11 mouse cellular contexts compared by ENCODE assay signal in the genomic region with DNA sequence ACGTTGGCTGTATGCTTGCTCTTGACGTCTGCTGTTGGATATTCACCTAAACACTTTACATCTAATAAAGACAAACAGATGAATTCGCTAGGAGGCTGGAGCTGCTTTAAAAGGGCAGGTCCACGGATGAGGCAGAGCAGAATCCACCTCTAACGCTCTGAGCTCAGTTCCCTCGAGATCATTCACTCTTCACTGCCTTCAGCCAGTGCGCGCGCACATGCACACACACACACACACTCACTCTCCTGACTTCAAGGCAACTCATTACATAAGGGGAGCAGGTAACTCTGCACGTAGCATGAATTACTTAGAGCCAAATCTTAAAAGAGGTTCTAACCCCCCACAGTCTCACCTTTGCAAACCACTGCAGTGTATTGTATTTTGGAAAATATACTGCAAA. TPM values are rescaled to one million over a fixed set of nuclear protein-coding genes. Genes with fewer than 3 reads are reported as not detected.
DNase-seq lines count a peak whose midpoint lies in the region; ATAC-seq and TF ChIP-seq lines count a peak whose summit lies in the region.
"Had no signal": no experiment of that assay in that cellular context is flagged by ENCODE, and none has a peak within 500 bp of the region (broad histone marks: within the 10 kb centered on the region; RNA-seq: fewer than 3 reads in every experiment).

No protein-coding gene starts in this region.

- no peak for TF ChIP-seq POLR2A in olfactory bulb, adult 2 months (IDR thresholded peaks at IDR 0.05; ENCODE audit: insufficient read depth, low read depth, low read length)
- TF ChIP-seq POLR2A in lung, adult 2 months (IDR thresholded peaks at IDR 0.05; ENCODE audit: borderline replicate concordance, extremely low read depth, low read depth, low read length): no peak

- no peaks in the 10 kb centered on the region for H3K4me1 ChIP-seq in hindbrain, embryonic 11.5 days (replicated peaks; ENCODE audit: control insufficient read depth, insufficient read depth, low read length)
- peaks cover 17% of the 10 kb centered on the region for H3K4me1 ChIP-seq in hindbrain, embryonic 10.5 days (replicated peaks)
- H3K4me1 ChIP-seq in hindbrain, embryonic 13.5 days (replicated peaks): peaks cover 30% of the 10 kb centered on the region
- peaks cover 4% of the 10 kb centered on the region for H3K4me1 ChIP-seq in olfactory bulb, adult 2 months (ENCODE audit: control insufficient read depth, insufficient read depth, low read length)
- H3K4me1 ChIP-seq in lung, adult 2 months (ENCODE audit: control insufficient read depth, insufficient read depth, low read length): 0 out of 2 replicates have a peak, but pooled peaks cover 5% of the 10 kb centered on the region

- no peak for TF ChIP-seq CTCF in olfactory bulb, adult 2 months (IDR thresholded peaks at IDR 0.05; ENCODE audit: insufficient read depth, low read depth, low read length)
- no peak for TF ChIP-seq CTCF in lung, adult 2 months (IDR thresholded peaks at IDR 0.05; ENCODE audit: insufficient read depth, low read length)

- DNase-seq in hindbrain, embryonic 11.5 days (ENCODE audit: low spot score): peak; percentile 12
- no peak for DNase-seq in hindbrain, embryonic 10.5 days (ENCODE audit: low spot score)
- peak; percentile 60 for DNase-seq in MN1 (ENCODE audit: low spot score)
- no peak for DNase-seq in adrenal gland, adult 18-20 months (ENCODE audit: low spot score in 2 of 2)
- DNase-seq in lung, adult 2 months: no peak
- DNase-seq in heart, postnatal 10 days: no peak
- DNase-seq: kidney, postnatal 14 days; lung, postnatal 36 days had no signal

- no peaks in the 10 kb centered on the region for H3K36me3 ChIP-seq in hindbrain, embryonic 11.5 days (ENCODE audit: control insufficient read depth, insufficient read depth, low read length)
- peaks cover 9% of the 10 kb centered on the region for H3K36me3 ChIP-seq in hindbrain, embryonic 10.5 days
- H3K36me3 ChIP-seq in hindbrain, embryonic 13.5 days: peaks cover 6% of the 10 kb centered on the region

- H3K27ac ChIP-seq in hindbrain, embryonic 11.5 days (ENCODE audit: low read depth, low read length): no peak overlapping the region
- no peak overlapping the region for H3K27ac ChIP-seq in hindbrain, embryonic 10.5 days
- no peak overlapping the region for H3K27ac ChIP-seq in hindbrain, embryonic 13.5 days
- H3K27ac ChIP-seq in olfactory bulb, adult 2 months (ENCODE audit: insufficient read depth, low read depth, low read length): no peak overlapping the region
- H3K27ac ChIP-seq: limb, embryonic 12.5 days had no signal

- no peak overlapping the region for H3K9ac ChIP-seq in hindbrain, embryonic 11.5 days (ENCODE audit: low read depth, low read length)
- peak overlapping the region; percentile 86 for H3K9ac ChIP-seq in hindbrain, embryonic 13.5 days
- H3K9ac ChIP-seq: limb, embryonic 12.5 days had no signal

- intact Hi-C loops in heart, postnatal 10 days (cut with DNase I): no loop called here

- no peaks in the 10 kb centered on the region for H3K9me3 ChIP-seq in hindbrain, embryonic 11.5 days (ENCODE audit: control insufficient read depth, low read length)
- no peaks in the 10 kb centered on the region for H3K9me3 ChIP-seq in hindbrain, embryonic 10.5 days
- H3K9me3 ChIP-seq in hindbrain, embryonic 13.5 days: no peaks in the 10 kb centered on the region
- H3K9me3 ChIP-seq: limb, embryonic 12.5 days had no signal

- WGBS in hindbrain, embryonic 11.5 days: 59% methylated on average over 10 of the region's 10 CpGs
- 58% methylated on average over 10 of the region's 10 CpGs for WGBS in hindbrain, embryonic 10.5 days
- 51% methylated on average over 10 of the region's 10 CpGs for WGBS in hindbrain, embryonic 13.5 days
- 29% methylated on average over 10 of the region's 10 CpGs for WGBS in olfactory bulb, adult 2 months
- WGBS in lung, adult 2 months: 57% methylated on average over 10 of the region's 10 CpGs

- no peak overlapping the region for H3K4me2 ChIP-seq in hindbrain, embryonic 11.5 days (replicated peaks; ENCODE audit: low read depth, low read length)
- H3K4me2 ChIP-seq in hindbrain, embryonic 13.5 days: peak overlapping the region; percentile 89

- H3K4me3 ChIP-seq in hindbrain, embryonic 11.5 days (ENCODE audit: low read depth, low read length): no peak overlapping the region
- no peak overlapping the region for H3K4me3 ChIP-seq in hindbrain, embryonic 10.5 days
- H3K4me3 ChIP-seq in hindbrain, embryonic 13.5 days: peak overlapping the region; percentile 81
- H3K4me3 ChIP-seq in olfactory bulb, adult 2 months (ENCODE audit: insufficient read depth, low read depth, low read length): peak overlapping the region; percentile 25
- H3K4me3 ChIP-seq in lung, adult 2 months (replicated peaks; ENCODE audit: extremely low read depth, low read depth, low read length): no peak overlapping the region
- H3K4me3 ChIP-seq: limb, embryonic 12.5 days had no signal

- ATAC-seq in hindbrain, embryonic 11.5 days (ENCODE audit: low FRiP score): no peak
- ATAC-seq in hindbrain, embryonic 13.5 days (ENCODE audit: low FRiP score): no peak

- H3K27me3 ChIP-seq in hindbrain, embryonic 11.5 days (ENCODE audit: control insufficient read depth, insufficient read depth, low read length): no peaks in the 10 kb centered on the region
- peaks cover 12% of the 10 kb centered on the region for H3K27me3 ChIP-seq in hindbrain, embryonic 10.5 days (ENCODE audit: insufficient read depth, poor library complexity, severe bottlenecking)
- H3K27me3 ChIP-seq in hindbrain, embryonic 13.5 days: 0 out of 2 replicates have a peak, but pooled peaks cover 4% of the 10 kb centered on the region

RNA-seq across cellular contexts. Expression of gene Dzank1, which starts 1.4 kb away (rescaled TPM):
- 2.7 and 3.4 TPM in 2 replicates for polyA plus RNA-seq in hindbrain, embryonic 11.5 days (2014; fragmentation: Nextera tagmentation; extraction: Ambion mirVana)
- polyA plus RNA-seq in hindbrain, embryonic 10.5 days (2016; fragmentation: Nextera tagmentation; extraction: Ambion mirVana): 1.9 and 3.4 TPM in 2 replicates
- 8.6 and 11.9 TPM in 2 replicates for polyA plus RNA-seq in hindbrain, embryonic 13.5 days (2015; fragmentation: Nextera tagmentation; extraction: Ambion mirVana)
- 44.3 TPM in 1 of 2 replicates, not detected in the other for polyA plus RNA-seq in olfactory bulb, adult 2 months (2012; ENCODE audit: insufficient read depth, insufficient read length, low replicate concordance, missing spikeins)
- 1 to 10 TPM; 5.2 to 6.2 TPM for total RNA-seq in adrenal gland, adult 18-20 months (2021)
- 1.3 and 2.1 TPM in 2 replicates for polyA plus RNA-seq in lung, adult 2 months (2012; rRNA removed)
- total RNA-seq in heart, postnatal 10 days (2021): 1 to 10 TPM; 1.8 to 2.2 TPM

RNA-seq across cellular contexts. Expression of gene Polr3f, which starts 1.7 kb away (rescaled TPM):
- polyA plus RNA-seq in hindbrain, embryonic 11.5 days (2014; fragmentation: Nextera tagmentation; extraction: Ambion mirVana): 30.7 and 37.8 TPM in 2 replicates
- polyA plus RNA-seq in hindbrain, embryonic 10.5 days (2016; fragmentation: Nextera tagmentation; extraction: Ambion mirVana): 27.0 and 33.0 TPM in 2 replicates
- 28.5 and 28.6 TPM in 2 replicates for polyA plus RNA-seq in hindbrain, embryonic 13.5 days (2015; fragmentation: Nextera tagmentation; extraction: Ambion mirVana)
- not detected in 2 replicates for polyA plus RNA-seq in olfactory bulb, adult 2 months (2012; ENCODE audit: insufficient read depth, insufficient read length, low replicate concordance, missing spikeins)
- 10 to 100 TPM; 17.2 to 19.0 TPM for total RNA-seq in adrenal gland, adult 18-20 months (2021)
- polyA plus RNA-seq in lung, adult 2 months (2012; rRNA removed): 4.5 and 8.5 TPM in 2 replicates
- total RNA-seq in heart, postnatal 10 days (2021): 10 to 100 TPM; 14.6 to 16.9 TPM

RNA-seq across cellular contexts. Expression of gene Rbbp9, which starts 24.8 kb away (rescaled TPM):
- 67.1 and 70.3 TPM in 2 replicates for polyA plus RNA-seq in hindbrain, embryonic 11.5 days (2014; fragmentation: Nextera tagmentation; extraction: Ambion mirVana)
- 56.7 and 57.1 TPM in 2 replicates for polyA plus RNA-seq in hindbrain, embryonic 10.5 days (2016; fragmentation: Nextera tagmentation; extraction: Ambion mirVana)
- 56.1 and 58.9 TPM in 2 replicates for polyA plus RNA-seq in hindbrain, embryonic 13.5 days (2015; fragmentation: Nextera tagmentation; extraction: Ambion mirVana)
- polyA plus RNA-seq in olfactory bulb, adult 2 months (2012; ENCODE audit: insufficient read depth, insufficient read length, low replicate concordance, missing spikeins): not detected in 2 replicates
- 10 to 100 TPM; 24.6 to 25.0 TPM for total RNA-seq in adrenal gland, adult 18-20 months (2021)
- 11.9 and 15.4 TPM in 2 replicates for polyA plus RNA-seq in lung, adult 2 months (2012; rRNA removed)
- 10 to 100 TPM; 14.4 to 15.0 TPM for total RNA-seq in heart, postnatal 10 days (2021)

RNA-seq across cellular contexts. Expression of gene Sec23b, which starts 30.2 kb away (rescaled TPM):
- polyA plus RNA-seq in hindbrain, embryonic 11.5 days (2014; fragmentation: Nextera tagmentation; extraction: Ambion mirVana): 94.1 and 110 TPM in 2 replicates
- 120 and 127 TPM in 2 replicates for polyA plus RNA-seq in hindbrain, embryonic 10.5 days (2016; fragmentation: Nextera tagmentation; extraction: Ambion mirVana)
- 75.8 and 80.2 TPM in 2 replicates for polyA plus RNA-seq in hindbrain, embryonic 13.5 days (2015; fragmentation: Nextera tagmentation; extraction: Ambion mirVana)
- not detected in 2 replicates for polyA plus RNA-seq in olfactory bulb, adult 2 months (2012; ENCODE audit: insufficient read depth, insufficient read length, low replicate concordance, missing spikeins)
- total RNA-seq in adrenal gland, adult 18-20 months (2021): 10 to 100 TPM; 67.0 to 81.9 TPM
- 37.7 and 51.0 TPM in 2 replicates for polyA plus RNA-seq in lung, adult 2 months (2012; rRNA removed)
- total RNA-seq in heart, postnatal 10 days (2021): 10 to 100 TPM; 32.4 to 36.6 TPM

Comparison
In these comparisons a context has a peak if more than half of its experiments do, and no peak if none do; other contexts are left out.
1. DNase-seq: peak in hindbrain, embryonic 11.5 days (single experiment) and MN1 (single experiment); none in hindbrain, embryonic 10.5 days (single experiment), adrenal gland, adult 18-20 months (0 of 2), lung, adult 2 months (single experiment) and heart, postnatal 10 days (0 of 2).
2. H3K4me3 ChIP-seq: peak in hindbrain, embryonic 13.5 days (single experiment) and olfactory bulb, adult 2 months (single experiment); none in hindbrain, embryonic 11.5 days (single experiment), hindbrain, embryonic 10.5 days (single experiment) and lung, adult 2 months (single experiment).
3. RNA of gene Rbbp9, which starts 24.8 kb away (polyA plus RNA-seq): 67.1 to 70.3 TPM in hindbrain, embryonic 11.5 days, 56.7 to 57.1 TPM in hindbrain, embryonic 10.5 days, 56.1 to 58.9 TPM in hindbrain, embryonic 13.5 days and 11.9 to 15.4 TPM in lung, adult 2 months; not detected in olfactory bulb, adult 2 months; every median in the first group is over 10 times any median in the second.